Mouse (Mus musculus) limb, embryonic 14.5 days (tissue): ENCODE measurements around the gene Skiv2l. TPM values are rescaled to one million over a fixed set of nuclear protein-coding genes. Genes with fewer than 3 reads are reported as not detected.

Experiments
- ATAC-seq: fragments of 200-750 bp; cut with Nextera tagmentation; 2 replicates; pipeline ENCODE4 v1.8.0; 2017; ENCODE audit warnings: low read depth, moderate number of reproducible peaks, moderate TSS enrichment; ENCODE audit not compliant: low FRiP score
- DNase-seq: peaks from one replicate; pipeline ENCODE4 v3.0.0-alpha.2; 2015; ENCODE audit warnings: low spot score
- H3K27ac ChIP-seq: fragments of 300-500 bp; sonication (generic); replicated peaks from 2 replicates; pipeline ENCODE4 v1.5.1; 2014; ENCODE audit warnings: low read depth, mild to moderate bottlenecking, low read length, moderate library complexity, mixed read lengths
- H3K27me3 ChIP-seq: fragments of 300-500 bp; sonication (generic); 2 replicates; pipeline ENCODE4 v1.6.1; 2014; ENCODE audit warnings: low read length, mixed read lengths; ENCODE audit not compliant: control insufficient read depth, insufficient read depth
- H3K36me3 ChIP-seq: fragments of 300-500 bp; sonication (generic); 2 replicates; pipeline ENCODE4 v1.6.1; 2014; ENCODE audit warnings: mild to moderate bottlenecking, low read length, moderate library complexity, mixed read lengths; ENCODE audit not compliant: control insufficient read depth, insufficient read depth
- H3K4me1 ChIP-seq: fragments of 300-500 bp; sonication (generic); 2 replicates; pipeline ENCODE4 v1.6.1; 2014; ENCODE audit warnings: antibody characterized with exemption, low read length, mixed read lengths; ENCODE audit not compliant: control insufficient read depth, insufficient read depth
- H3K4me2 ChIP-seq: fragments of 300-500 bp; sonication (generic); replicated peaks from 2 replicates; pipeline ENCODE4 v1.6.1; 2014; ENCODE audit warnings: low read depth, mild to moderate bottlenecking, low read length, moderate library complexity; ENCODE audit not compliant: severe bottlenecking
- H3K4me3 ChIP-seq: fragments of 300-500 bp; sonication (generic); replicated peaks from 2 replicates; pipeline ENCODE4 v1.5.1; 2014; ENCODE audit warnings: low read length
- H3K9ac ChIP-seq: fragments of 300-500 bp; sonication (generic); 2 replicates; pipeline ENCODE4 v1.6.1; 2014; ENCODE audit warnings: mild to moderate bottlenecking, low read depth, low read length, moderate library complexity; ENCODE audit not compliant: severe bottlenecking
- H3K9me3 ChIP-seq: fragments of 300-500 bp; sonication (generic); 2 replicates; pipeline ENCODE4 v1.6.1; 2016; ENCODE audit warnings: low read length; ENCODE audit not compliant: control insufficient read depth
- POLR2A ChIP-seq: fragments of 200-500 bp; IDR thresholded peaks from 2 replicates; pipeline ENCODE4 v1.8.0; 2012; ENCODE audit warnings: inconsistent platforms, mild to moderate bottlenecking, moderate library complexity, borderline replicate concordance; ENCODE audit not compliant: insufficient read depth, insufficient read length; ENCODE audit errors: extremely low read depth
- WGBS: fragments of 180-500 bp; shearing (Covaris S2); extraction: QIAGEN DNeasy Blood & Tissue Kit; methylation state at CpG from one replicate; pipeline ENCODE4 v1.1.7; 2014; 5-methylcytosine and 5-hydroxymethylcytosine counted together
- polyA plus RNA-seq, 2 experiments: library from polyadenylated mRNA; depleted of rRNA in 1 of 2; stranded (reverse) in 1 of 2; unstranded in 1 of 2; fragments of >200 nt; fragmentation: Nextera tagmentation in 1 of 2; extraction: Ambion mirVana in 1 of 2; gene quantifications; 2 replicates each; pipeline versions ENCODE4 v1.2.1 to v1.2.3; 2012 to 2014

The Skiv2l gene
- polyA plus RNA-seq, 2 experiments, result 43.5 to 75.8 TPM

DNA sequence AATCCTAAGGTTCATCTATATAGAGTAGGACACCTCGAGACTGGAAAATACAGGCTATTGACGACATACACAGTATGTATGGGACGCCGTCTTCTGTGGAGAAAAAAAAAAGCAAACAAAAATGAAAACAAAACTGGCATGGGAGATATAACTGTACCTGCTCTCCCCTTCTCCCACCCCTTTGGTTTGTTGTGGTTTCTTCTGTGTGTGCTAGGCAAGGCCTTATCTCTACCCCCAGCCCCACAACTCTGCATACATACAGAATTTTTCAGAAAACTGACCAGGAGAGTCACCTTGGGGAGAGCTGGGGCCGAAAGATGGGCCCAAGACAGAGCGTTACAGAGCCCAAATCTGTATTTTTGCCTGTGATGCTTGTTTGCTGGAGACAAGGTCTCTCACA is 34.7 kb upstream of the Skiv2l start:
- no peak for TF ChIP-seq POLR2A
- no peak overlapping the region for H3K4me3 ChIP-seq
- H3K36me3 ChIP-seq, result no peaks in the 10 kb centered on the region
- no peak overlapping the region for H3K27ac ChIP-seq
- no peaks in the 10 kb centered on the region for H3K27me3 ChIP-seq
- H3K9me3 ChIP-seq, result no peaks in the 10 kb centered on the region
- no peak overlapping the region for H3K4me2 ChIP-seq
- ATAC-seq (no peak), DNase-seq (no peak)
- 91% methylated on average over 6 of the region's 6 CpGs for WGBS
- H3K4me1 ChIP-seq, result peaks cover 6% of the 10 kb centered on the region; the same call in 1 of the 2 replicates
- H3K9ac ChIP-seq, result no peak overlapping the region

DNA sequence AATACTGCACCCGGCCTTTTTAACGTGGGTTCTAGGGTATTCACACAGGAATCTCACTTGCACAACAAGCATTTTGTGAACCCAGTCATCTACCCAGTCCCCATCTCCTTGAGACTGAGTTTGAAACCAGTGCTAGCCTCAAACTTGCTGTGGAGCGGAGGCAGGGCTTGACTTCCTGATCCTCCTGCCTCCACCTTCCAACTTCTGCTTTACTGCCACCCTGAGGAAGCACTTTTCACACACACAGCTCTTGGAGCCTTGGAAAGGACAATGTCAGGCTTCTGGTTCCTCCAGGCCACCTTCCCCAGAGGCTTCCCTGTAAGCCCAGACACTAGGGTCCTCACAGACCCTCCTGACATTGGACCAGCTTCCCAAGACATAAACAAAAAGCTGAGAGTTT is 33.3 kb upstream of the Skiv2l start:
- 64% methylated on average over 3 of the region's 3 CpGs for WGBS
- H3K27ac ChIP-seq, result no peak overlapping the region
- no peak overlapping the region for H3K4me3 ChIP-seq
- no peak overlapping the region for H3K4me2 ChIP-seq
- H3K9me3 ChIP-seq, result no peaks in the 10 kb centered on the region
- DNase-seq (no peak), ATAC-seq (no peak)
- no peaks in the 10 kb centered on the region for H3K36me3 ChIP-seq
- no peak overlapping the region for H3K9ac ChIP-seq
- H3K4me1 ChIP-seq, result peaks cover 6% of the 10 kb centered on the region; the same call in 1 of the 2 replicates
- H3K27me3 ChIP-seq, result no peaks in the 10 kb centered on the region
- TF ChIP-seq POLR2A, result no peak

DNA sequence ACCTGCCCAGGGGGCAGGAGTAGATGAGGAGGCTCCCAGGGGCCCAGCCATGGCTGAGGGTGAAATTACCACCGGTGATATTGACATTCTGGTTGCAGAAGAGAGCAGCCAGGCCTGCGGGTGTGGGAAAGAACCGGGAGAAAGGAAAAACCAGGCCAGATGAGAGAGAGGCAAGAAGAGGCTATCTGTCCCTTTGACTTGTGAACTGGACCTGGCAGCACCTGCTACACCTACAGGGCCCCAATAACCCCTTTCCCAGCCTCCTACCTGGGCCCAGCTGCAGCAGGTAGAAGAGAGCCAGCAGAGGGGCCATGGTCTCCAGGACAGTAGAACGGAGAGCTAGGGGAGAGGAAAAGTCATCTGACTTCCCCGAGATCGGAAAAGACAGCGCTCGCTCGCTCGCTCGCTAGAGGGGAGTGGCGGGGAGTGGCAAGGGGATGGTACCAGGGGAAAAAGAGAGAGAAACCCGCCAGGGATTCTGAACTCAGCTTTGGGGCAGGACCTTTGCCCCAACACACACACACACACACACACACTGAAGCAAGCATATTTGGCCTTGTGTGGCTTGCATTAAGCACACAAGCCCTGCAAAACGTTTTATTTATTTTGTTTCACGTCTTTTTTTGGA is 31.8 kb upstream of the Skiv2l start, which contains the start of gene Gm20547:
TSS of gene Gm20547 (minus strand) at position 360 of the 628 bp plus-strand sequence.
- Histone ChIP-seq H3K4me2 (no peak within 1 kb of the TSS), H3K27me3 (no peaks in the 10 kb centered on the region), H3K4me3 (no peak within 1 kb of the TSS), H3K9ac (no peak within 1 kb of the TSS), H3K9me3 (no peaks in the 10 kb centered on the region), H3K36me3 (no peaks in the 10 kb centered on the region), H3K4me1 (peaks cover 6% of the 10 kb centered on the region; the same call in 1 of the 2 replicates), H3K27ac (no peak within 1 kb of the TSS)
- DNase-seq, result no peak
- WGBS, result 10% methylated on average over 15 of the region's 15 CpGs
- no peak for ATAC-seq
- TF ChIP-seq POLR2A, result no peak

DNA sequence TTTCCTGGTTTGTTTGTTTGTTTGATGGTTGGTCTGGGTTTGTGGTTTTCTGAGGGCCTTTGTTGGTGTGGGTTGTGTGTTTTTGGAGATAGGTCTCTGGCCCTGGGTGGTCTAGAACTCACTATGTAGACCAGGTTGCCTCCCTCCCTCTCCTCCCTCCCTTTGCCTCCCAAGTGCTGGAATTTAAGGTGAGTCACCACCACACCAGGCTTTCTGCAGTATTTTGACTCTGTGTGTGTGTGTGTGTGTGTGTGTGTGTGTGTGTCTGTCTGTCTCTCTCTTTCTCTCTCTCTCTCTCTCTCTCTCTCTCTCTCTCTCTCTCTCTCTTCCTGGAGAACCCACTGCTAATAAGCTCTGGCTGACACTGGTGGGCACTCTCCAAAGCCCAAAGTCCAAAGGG is 31.2 kb upstream of the Skiv2l start:
- DNase-seq (no peak), ATAC-seq (no peak)
- H3K36me3 ChIP-seq, result no peaks in the 10 kb centered on the region
- no peaks in the 10 kb centered on the region for H3K9me3 ChIP-seq
- no peak overlapping the region for H3K27ac ChIP-seq
- no peak for TF ChIP-seq POLR2A
- H3K4me2 ChIP-seq, result no peak overlapping the region
- peaks cover 6% of the 10 kb centered on the region; the same call in 1 of the 2 replicates for H3K4me1 ChIP-seq
- no peak overlapping the region for H3K9ac ChIP-seq
- no peaks in the 10 kb centered on the region for H3K27me3 ChIP-seq
- no peak overlapping the region for H3K4me3 ChIP-seq

DNA sequence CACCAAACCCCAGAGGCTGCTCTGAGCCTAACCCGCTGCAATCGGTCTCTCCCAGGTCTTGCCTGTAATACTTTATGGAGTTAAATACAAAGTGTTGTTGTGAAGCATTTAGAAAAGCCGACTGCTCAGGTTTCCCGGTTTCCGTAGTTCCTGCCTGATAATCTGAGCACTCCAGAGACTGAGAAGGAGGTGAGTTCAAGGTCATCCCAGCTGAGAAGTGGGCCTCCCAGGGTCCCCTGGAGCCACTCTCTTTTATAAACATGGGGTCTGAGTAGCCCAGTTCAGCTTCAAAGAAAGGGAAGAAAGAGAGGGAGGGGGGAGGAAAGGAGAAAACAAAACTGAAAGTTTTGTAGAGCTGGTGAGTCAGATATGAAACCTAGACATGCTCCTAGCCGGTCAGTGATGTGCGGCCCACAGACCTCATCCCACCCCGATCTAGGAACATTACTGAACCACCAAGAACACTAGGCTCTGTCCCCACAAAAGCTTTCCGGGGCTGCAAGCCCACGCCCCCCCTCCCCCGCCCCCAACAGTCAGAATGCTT is 29.4 kb upstream of the Skiv2l start, which contains the start of gene Zbtb12:
TSS of gene Zbtb12 (plus strand) at position 148 of the 544 bp plus-strand sequence.
- DNase-seq (no peak), ATAC-seq (no peak)
- Histone ChIP-seq H3K4me3 (no peak within 1 kb of the TSS), H3K4me1 (peaks cover 6% of the 10 kb centered on the region; the same call in 1 of the 2 replicates), H3K36me3 (no peaks in the 10 kb centered on the region), H3K27ac (no peak within 1 kb of the TSS), H3K9me3 (no peaks in the 10 kb centered on the region), H3K4me2 (no peak within 1 kb of the TSS), H3K27me3 (no peaks in the 10 kb centered on the region), H3K9ac (no peak within 1 kb of the TSS)
- 36% methylated on average over 11 of the region's 11 CpGs for WGBS
- no peak for TF ChIP-seq POLR2A
